Mouse (Mus musculus) MEL (cell line): ENCODE measurements around the gene 4930442H23Rik. TPM values are rescaled to one million over a fixed set of nuclear protein-coding genes. Genes with fewer than 3 reads are reported as not detected.

Source experiments
- DNase-seq: peaks from one replicate; pipeline ENCODE4 v3.0.0; 2011; ENCODE audit warnings: low read depth, low spot score
- H3K27ac ChIP-seq: 2 replicates; pipeline ENCODE4 v1.5.1; 2012; ENCODE audit warnings: low read depth, mild to moderate bottlenecking, control low read depth, low read length, moderate library complexity; ENCODE audit not compliant: control insufficient read depth
- H3K27me3 ChIP-seq, 2 experiments: fragments of 150-350 bp in 1 of 2; sonication (generic) in 1 of 2; 2 replicates each; pipeline ENCODE4 v1.6.1; 2012; ENCODE audit warnings: low read length in 2 of 2, mild to moderate bottlenecking in 2 of 2, improper control_type of control experiment in 1 of 2, moderate library complexity in 1 of 2; ENCODE audit not compliant: insufficient read depth in 2 of 2, control insufficient read depth in 1 of 2
- H3K36me3 ChIP-seq, 2 experiments: 2 replicates each; pipeline ENCODE4 v1.6.1; 2012 to 2014; ENCODE audit warnings: low read length in 2 of 2, improper control_type of control experiment in 1 of 2, inconsistent platforms in 1 of 2, mild to moderate bottlenecking in 1 of 2; ENCODE audit not compliant: insufficient read depth in 2 of 2, control insufficient read depth in 1 of 2
- H3K4me1 ChIP-seq, 2 experiments: fragments of 150-350 bp in 1 of 2; sonication (generic) in 1 of 2; 2 replicates each; pipeline ENCODE4 v1.6.1; 2012; ENCODE audit warnings: low read length in 2 of 2, improper control_type of control experiment in 1 of 2, mild to moderate bottlenecking in 1 of 2; ENCODE audit not compliant: insufficient read depth in 2 of 2, control insufficient read depth in 1 of 2
- H3K4me3 ChIP-seq, 2 experiments: fragments of 150-350 bp in 1 of 2; sonication (generic) in 1 of 2; 2 replicates each; pipeline ENCODE4 v1.5.1; 2012; ENCODE audit warnings: low read depth in 2 of 2, low read length in 2 of 2, mild to moderate bottlenecking in 2 of 2, moderate library complexity in 2 of 2, control low read depth in 1 of 2, improper control_type of control experiment in 1 of 2; ENCODE audit not compliant: control insufficient read depth in 1 of 2, insufficient read depth in 1 of 2
- H3K79me2 ChIP-seq: 2 replicates; pipeline ENCODE4 v1.6.1; 2012; ENCODE audit warnings: mild to moderate bottlenecking, low read length, moderate library complexity; ENCODE audit not compliant: control insufficient read depth, poor library complexity, insufficient read depth
- H3K9ac ChIP-seq: 2 replicates; pipeline ENCODE4 v1.6.1; 2012; ENCODE audit warnings: low read depth, mild to moderate bottlenecking, control low read depth, low read length, moderate library complexity; ENCODE audit not compliant: control insufficient read depth, poor library complexity, severe bottlenecking
- H3K9me3 ChIP-seq: fragments of 150-350 bp; sonication (generic); replicated peaks from 2 replicates; pipeline ENCODE4 v1.6.1; 2012; ENCODE audit warnings: mild to moderate bottlenecking, low read length, improper control_type of control experiment, moderate library complexity; ENCODE audit not compliant: insufficient read depth
- BHLHE40 ChIP-seq: IDR thresholded peaks from 2 replicates; pipeline ENCODE4 v1.6.1; 2012; ENCODE audit warnings: low read depth, mild to moderate bottlenecking, inconsistent platforms, low read length, improper control_type of control experiment, borderline replicate concordance
- CHD1 ChIP-seq: IDR thresholded peaks from 2 replicates; pipeline ENCODE4 v1.6.1; 2012; ENCODE audit warnings: low read depth, mild to moderate bottlenecking, inconsistent platforms, low read length, improper control_type of control experiment
- CTCF ChIP-seq, 3 experiments: IDR thresholded peaks in 2 of 3; conservative IDR thresholded peaks in 1 of 3; 2 replicates each; pipeline ENCODE4 v1.5.1; 2011 to 2012; ENCODE audit warnings: low read length in 3 of 3, low read depth in 2 of 3, mild to moderate bottlenecking in 2 of 3, improper control_type of control experiment in 1 of 3, inconsistent platforms in 1 of 3, mixed read lengths in 1 of 3, moderate library complexity in 1 of 3; ENCODE audit not compliant: control insufficient read depth in 1 of 3, insufficient read depth in 1 of 3, poor library complexity in 1 of 3, severe bottlenecking in 1 of 3
- E2F4 ChIP-seq: IDR thresholded peaks from 2 replicates; pipeline ENCODE4 v1.6.1; 2011; ENCODE audit warnings: low read depth, low read length, improper control_type of control experiment, borderline replicate concordance
- ELF1 ChIP-seq: IDR thresholded peaks from 2 replicates; pipeline ENCODE4 v1.6.1; 2014; ENCODE audit warnings: low read depth, mild to moderate bottlenecking, inconsistent platforms, low read length, improper control_type of control experiment, moderate library complexity
- EP300 ChIP-seq, 2 experiments: IDR thresholded peaks; 2 replicates each; pipeline ENCODE4 v1.6.1; 2011; ENCODE audit warnings: improper control_type of control experiment in 2 of 2, low read length in 2 of 2, low read depth in 1 of 2, mild to moderate bottlenecking in 1 of 2
- ETS1 ChIP-seq: IDR thresholded peaks from 2 replicates; pipeline ENCODE4 v1.6.1; 2012; ENCODE audit warnings: low read depth, mild to moderate bottlenecking, inconsistent platforms, low read length, improper control_type of control experiment, moderate library complexity
- GABPA ChIP-seq: IDR thresholded peaks from 2 replicates; pipeline ENCODE4 v1.6.1; 2012; ENCODE audit warnings: low read depth, mild to moderate bottlenecking, inconsistent platforms, low read length, improper control_type of control experiment, moderate library complexity
- KAT2A ChIP-seq: conservative IDR thresholded peaks from 2 replicates; pipeline ENCODE4 v1.6.1; 2012; ENCODE audit warnings: low read depth, low read length, improper control_type of control experiment, inconsistent platforms
- MAFK ChIP-seq: IDR thresholded peaks from 2 replicates; pipeline ENCODE4 v1.6.1; 2011; ENCODE audit warnings: low read depth, mild to moderate bottlenecking, low read length, improper control_type of control experiment, borderline replicate concordance
- MEF2A ChIP-seq: IDR thresholded peaks from 2 replicates; pipeline ENCODE4 v1.6.1; 2014; ENCODE audit warnings: low read depth, mild to moderate bottlenecking, inconsistent platforms, low read length, improper control_type of control experiment; ENCODE audit not compliant: poor library complexity, insufficient replicate concordance, severe bottlenecking; ENCODE audit errors: extremely low read depth
- NRF1 ChIP-seq: IDR thresholded peaks from 2 replicates; pipeline ENCODE4 v1.6.1; 2014; ENCODE audit warnings: low read depth, mild to moderate bottlenecking, inconsistent platforms, low read length, improper control_type of control experiment, moderate library complexity; ENCODE audit not compliant: poor library complexity, insufficient read depth, severe bottlenecking
- POLR2AphosphoS5 ChIP-seq: IDR thresholded peaks from 2 replicates; pipeline ENCODE4 v1.6.1; 2012; ENCODE audit warnings: low read depth, borderline replicate concordance, mild to moderate bottlenecking, inconsistent platforms, low read length, moderate library complexity, mixed read lengths
- RAD21 ChIP-seq: IDR thresholded peaks from 2 replicates; pipeline ENCODE4 v1.6.1; 2011; ENCODE audit warnings: mild to moderate bottlenecking, low read depth, low read length, improper control_type of control experiment
- SIN3A ChIP-seq: IDR thresholded peaks from 2 replicates; pipeline ENCODE4 v1.6.1; 2012; ENCODE audit warnings: low read length, improper control_type of control experiment, inconsistent platforms
- SMC3 ChIP-seq: IDR thresholded peaks from 2 replicates; pipeline ENCODE4 v1.6.1; 2011; ENCODE audit warnings: low read depth, low read length, improper control_type of control experiment
- TAL1 ChIP-seq: IDR thresholded peaks from 2 replicates; pipeline ENCODE4 v1.6.1; 2012; ENCODE audit warnings: mild to moderate bottlenecking, inconsistent platforms, low read length, moderate library complexity, mixed read lengths
- TBP ChIP-seq: IDR thresholded peaks from 2 replicates; pipeline ENCODE4 v1.8.0; 2011; ENCODE audit warnings: low read depth, low read length, improper control_type of control experiment
- TCF12 ChIP-seq: IDR thresholded peaks from 2 replicates; pipeline ENCODE4 v1.6.1; 2014; ENCODE audit warnings: low read depth, mild to moderate bottlenecking, inconsistent platforms, low read length, improper control_type of control experiment, moderate library complexity
- USF2 ChIP-seq, 2 experiments: IDR thresholded peaks; 2 replicates each; pipeline ENCODE4 v1.6.1; 2011 to 2012; ENCODE audit warnings: improper control_type of control experiment in 2 of 2, low read length in 2 of 2, borderline replicate concordance in 1 of 2, inconsistent platforms in 1 of 2, low read depth in 1 of 2, mild to moderate bottlenecking in 1 of 2; ENCODE audit not compliant: insufficient read depth in 1 of 2
- ZC3H11A ChIP-seq: IDR thresholded peaks from 2 replicates; pipeline ENCODE4 v1.6.1; 2012; ENCODE audit warnings: low read depth, mild to moderate bottlenecking, inconsistent platforms, low read length, improper control_type of control experiment
- ZMIZ1 ChIP-seq: IDR thresholded peaks from 2 replicates; pipeline ENCODE4 v1.6.1; 2012; ENCODE audit warnings: low read depth, mild to moderate bottlenecking, inconsistent platforms, low read length, improper control_type of control experiment, moderate library complexity
- ZNF384 ChIP-seq: IDR thresholded peaks from 2 replicates; pipeline ENCODE4 v1.6.1; 2012; ENCODE audit warnings: low read depth, mild to moderate bottlenecking, inconsistent platforms, low read length, improper control_type of control experiment
- polyA plus RNA-seq, 2 experiments: library from polyadenylated mRNA; stranded (reverse) in 1 of 2; unstranded in 1 of 2; fragments of >175 nt in 1 of 2; fragments of >200 nt in 1 of 2; gene quantifications; 2 replicates each; pipeline versions ENCODE4 v1.2.1 to v1.2.4; 2012; ENCODE audit warnings: low replicate concordance in 2 of 2, low read depth in 1 of 2; ENCODE audit not compliant: insufficient read length in 2 of 2, insufficient read depth in 1 of 2, missing spikeins in 1 of 2
- total RNA-seq: library from RNA; depleted of rRNA; stranded (reverse); fragments of 300-350 nt; gene quantifications from 2 replicates; pipeline ENCODE4 v1.2.3, GENCODE M21; 2012

4930442H23Rik gene
- total and polyA plus RNA-seq, 3 experiments = 0.31 to 0.42 TPM; not detected in 1

DNA sequence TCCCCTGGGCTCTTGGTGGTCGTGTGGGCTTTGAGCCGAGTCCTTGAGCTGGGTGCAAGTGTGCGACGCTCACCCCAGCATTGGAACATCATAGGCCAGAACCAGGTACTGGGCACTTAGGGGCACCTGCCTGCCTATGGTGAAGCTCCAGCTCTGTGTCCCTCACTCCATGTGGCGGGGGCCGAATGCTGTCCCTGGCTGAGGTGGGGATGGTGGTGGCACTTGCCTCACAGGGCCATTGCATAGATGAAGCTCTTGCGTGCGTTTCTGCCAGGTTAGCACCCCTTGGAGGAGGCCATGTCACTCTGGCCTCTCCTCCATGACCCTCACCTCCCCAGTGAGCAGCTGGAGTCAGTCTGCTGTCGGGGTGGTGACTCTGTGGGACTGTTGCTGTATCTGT, 3.5 kb upstream of the 4930442H23Rik start:
- no peak overlapping the region for H3K27ac ChIP-seq
- H3K9ac ChIP-seq = no peak overlapping the region
- no peak for TF ChIP-seq KAT2A
- no peak for TF ChIP-seq EP300 (IDR thresholded peaks at IDR 0.05; ENCODE audit: low read depth in 1 of 2, low read length in 2 of 2)
- no peak for TF ChIP-seq SIN3A
- TF ChIP-seq USF2 (IDR thresholded peaks at IDR 0.05; ENCODE audit: borderline replicate concordance in 1 of 2, insufficient read depth in 1 of 2, low read depth in 1 of 2, low read length in 2 of 2) = no peak
- no peak for TF ChIP-seq BHLHE40
- TF ChIP-seq SMC3 = no peak
- no peak for TF ChIP-seq RAD21
- TF ChIP-seq MEF2A = no peak
- TF ChIP-seq ELF1 = no peak
- no peak for TF ChIP-seq CTCF (IDR thresholded peaks at IDR 0.05 in 2 of 3, conservative IDR thresholded peaks at IDR 0.05 in 1 of 3; ENCODE audit: control insufficient read depth in 1 of 3, insufficient read depth in 1 of 3, low read depth in 2 of 3, low read length in 3 of 3, poor library complexity in 1 of 3, severe bottlenecking in 1 of 3)
- TF ChIP-seq CHD1 = no peak
- TF ChIP-seq NRF1 = no peak
- no peak for TF ChIP-seq GABPA
- no peak for TF ChIP-seq POLR2AphosphoS5
- TF ChIP-seq ZMIZ1 = no peak
- no peak for TF ChIP-seq ZNF384
- H3K4me1 ChIP-seq = peaks cover 0 to 16% of the 10 kb centered on the region in 2 experiments; a peak in 3 of 4 replicates
- DNase-seq = no peak
- H3K27me3 ChIP-seq = no peaks in the 10 kb centered on the region
- H3K4me3 ChIP-seq = no peak overlapping the region
- no peaks in the 10 kb centered on the region; a peak in 1 of 4 replicates for H3K36me3 ChIP-seq
- peaks cover 8% of the 10 kb centered on the region for H3K79me2 ChIP-seq
- no peaks in the 10 kb centered on the region for H3K9me3 ChIP-seq

DNA sequence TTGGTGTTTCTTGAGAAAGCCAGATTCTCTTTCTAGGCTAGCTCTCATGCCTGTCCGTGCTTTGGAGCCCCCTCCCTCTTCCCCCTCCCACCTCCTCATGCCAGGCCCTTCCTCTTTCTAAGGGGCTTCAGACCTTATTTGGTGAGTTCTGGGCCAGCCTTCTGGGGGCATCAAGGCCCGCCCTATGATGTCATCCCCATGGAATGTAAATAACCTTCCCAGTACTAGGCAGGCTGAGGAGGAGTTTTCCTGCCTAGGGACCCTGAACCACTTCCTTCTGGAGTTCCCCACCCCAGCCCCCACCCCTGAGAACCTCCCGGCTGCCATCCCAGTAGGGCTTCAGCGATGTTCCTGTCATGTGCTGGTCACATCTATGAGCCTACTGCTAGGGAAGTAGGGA, 1.1 kb upstream of the 4930442H23Rik start:
- peaks cover 0 to 5% of the 10 kb centered on the region in 2 experiments; a peak in 1 of 4 replicates for H3K4me1 ChIP-seq
- H3K27ac ChIP-seq = no peak overlapping the region
- TF ChIP-seq ZNF384 (no peak), TCF12 (no peak), ETS1 (no peak), SMC3 (no peak), ELF1 (no peak), TAL1 (no peak), MAFK (no peak), ZC3H11A (no peak), E2F4 (no peak), POLR2AphosphoS5 (no peak), SIN3A (no peak), TBP (no peak)
- H3K36me3 ChIP-seq = peaks cover 0 to 1% of the 10 kb centered on the region in 2 experiments; a peak in 1 of 4 replicates
- no peak overlapping the region for H3K4me3 ChIP-seq
- no peak for DNase-seq
- H3K9me3 ChIP-seq = no peaks in the 10 kb centered on the region
- no peak overlapping the region for H3K9ac ChIP-seq
- H3K27me3 ChIP-seq = no peaks in the 10 kb centered on the region
- H3K79me2 ChIP-seq = peaks cover 11% of the 10 kb centered on the region
